Mouse (Mus musculus) E14TG2a.4 (cell line): ENCODE results near the gene Pygm.
A peak's percentile ranks its signal among the peaks of the same experiment; 100 is the strongest.

Experiments used
- H3K27me3 ChIP-seq: 2 replicates; pipeline ENCODE4 v1.6.1; 2014; ENCODE audit warnings: low read length, control low read depth; ENCODE audit not compliant: insufficient read depth
- H3K36me3 ChIP-seq: 2 replicates; pipeline ENCODE4 v1.6.1; 2014; ENCODE audit warnings: low read length, control low read depth; ENCODE audit not compliant: insufficient read depth
- H3K4me1 ChIP-seq: replicated peaks from 2 replicates; pipeline ENCODE4 v1.6.1; 2014; ENCODE audit warnings: low read depth, low read length, control low read depth
- H3K4me3 ChIP-seq: replicated peaks from 2 replicates; pipeline ENCODE4 v1.5.1; 2014; ENCODE audit warnings: mild to moderate bottlenecking, low read length
- H3K9me3 ChIP-seq: 2 replicates; pipeline ENCODE4 v1.6.1; 2014; ENCODE audit warnings: low read length, control low read depth
- CTCF ChIP-seq: conservative IDR thresholded peaks from 2 replicates; pipeline ENCODE4 v1.5.1; 2014; ENCODE audit warnings: low read length
- NANOG ChIP-seq: IDR thresholded peaks from 2 replicates; pipeline ENCODE4 v1.6.1; 2014; ENCODE audit warnings: borderline replicate concordance, low read length, mixed read lengths
- POU5F1 ChIP-seq: IDR thresholded peaks from 2 replicates; pipeline ENCODE4 v1.6.1; 2014; ENCODE audit warnings: low read length, borderline replicate concordance

Pygm gene

DNA sequence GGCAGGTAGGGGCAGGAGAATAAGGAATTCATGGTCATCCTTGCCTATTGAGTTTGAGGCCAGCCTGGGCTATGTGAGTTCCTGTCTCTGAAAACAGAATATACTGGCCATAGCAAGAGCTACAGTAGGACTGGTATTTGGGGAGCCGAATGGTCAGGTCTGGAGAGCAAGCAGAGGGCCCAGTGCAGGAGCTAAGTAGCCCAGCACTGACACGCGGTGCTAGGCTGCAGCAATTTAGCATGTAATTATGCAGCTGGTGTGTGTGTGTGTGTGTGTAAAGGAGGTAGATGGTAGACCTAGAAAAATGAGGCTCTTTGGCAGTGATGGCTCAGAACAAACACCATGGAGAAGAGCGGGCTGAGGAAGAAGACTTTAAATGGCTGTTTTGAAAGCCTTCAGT is 36.6 kb upstream of the Pygm start:
- Histone ChIP-seq H3K4me3 (no peak overlapping the region), H3K36me3 (peaks cover 67% of the 10 kb centered on the region), H3K4me1 (peaks cover 58% of the 10 kb centered on the region), H3K27me3 (peaks cover under 1% of the 10 kb centered on the region; the same call in 1 of the 2 replicates), H3K9me3 (no peaks in the 10 kb centered on the region)
- TF ChIP-seq POU5F1 (no peak), CTCF (no peak), NANOG (no peak)

- Histone ChIP-seq H3K4me3 (no peak overlapping the region), H3K4me1 (peaks cover 48% of the 10 kb centered on the region), H3K36me3 (peaks cover 70% of the 10 kb centered on the region), H3K27me3 (no peaks in the 10 kb centered on the region), H3K9me3 (no peaks in the 10 kb centered on the region)
- TF ChIP-seq POU5F1 (no peak), NANOG (no peak), CTCF (no peak)
These were observed 35.5 kb upstream of the Pygm start for GRCm38 (mm10) chr19:6348717-6349116.

- no peak for TF ChIP-seq CTCF
- TF ChIP-seq POU5F1: no peak
- TF ChIP-seq NANOG: no peak
- H3K27me3 ChIP-seq: no peaks in the 10 kb centered on the region
- peaks cover 70% of the 10 kb centered on the region for H3K36me3 ChIP-seq
- no peaks in the 10 kb centered on the region for H3K9me3 ChIP-seq
- H3K4me1 ChIP-seq: peaks cover 44% of the 10 kb centered on the region
- no peak overlapping the region for H3K4me3 ChIP-seq
These were observed 34.8 kb upstream of the Pygm start for GRCm38 (mm10) chr19:6349215-6349983.

GRCm38 (mm10) chr19:6351431-6352106 is 32.6 kb upstream of the Pygm start:
- Histone ChIP-seq H3K27me3 (no peaks in the 10 kb centered on the region), H3K9me3 (no peaks in the 10 kb centered on the region), H3K36me3 (peaks cover 56% of the 10 kb centered on the region), H3K4me1 (peaks cover 32% of the 10 kb centered on the region), H3K4me3 (no peak overlapping the region)
- no peak for TF ChIP-seq NANOG
- TF ChIP-seq POU5F1: no peak
- no peak for TF ChIP-seq CTCF

GRCm38 (mm10) chr19:6352107-6352505 is 32.1 kb upstream of the Pygm start:
- TF ChIP-seq CTCF (no peak), POU5F1 (no peak), NANOG (no peak)
- H3K4me1 ChIP-seq: peaks cover 27% of the 10 kb centered on the region
- H3K9me3 ChIP-seq: no peaks in the 10 kb centered on the region
- peaks cover 50% of the 10 kb centered on the region for H3K36me3 ChIP-seq
- no peak overlapping the region for H3K4me3 ChIP-seq
- no peaks in the 10 kb centered on the region for H3K27me3 ChIP-seq

GRCm38 (mm10) chr19:6354030-6354429 is 30.2 kb upstream of the Pygm start:
- Histone ChIP-seq H3K27me3 (no peaks in the 10 kb centered on the region), H3K4me1 (peaks cover 14% of the 10 kb centered on the region), H3K4me3 (no peak overlapping the region), H3K9me3 (no peaks in the 10 kb centered on the region), H3K36me3 (peaks cover 40% of the 10 kb centered on the region)
- TF ChIP-seq NANOG (no peak), POU5F1 (no peak), CTCF (no peak)

- no peaks in the 10 kb centered on the region for H3K9me3 ChIP-seq
- H3K36me3 ChIP-seq: peaks cover 38% of the 10 kb centered on the region
- no peak overlapping the region for H3K4me3 ChIP-seq
- TF ChIP-seq NANOG: no peak
- no peak for TF ChIP-seq CTCF
- TF ChIP-seq POU5F1: no peak
- H3K27me3 ChIP-seq: no peaks in the 10 kb centered on the region
- peaks cover 28% of the 10 kb centered on the region for H3K4me1 ChIP-seq
These were observed 22.9 kb upstream of the Pygm start for GRCm38 (mm10) chr19:6361291-6361690.

DNA sequence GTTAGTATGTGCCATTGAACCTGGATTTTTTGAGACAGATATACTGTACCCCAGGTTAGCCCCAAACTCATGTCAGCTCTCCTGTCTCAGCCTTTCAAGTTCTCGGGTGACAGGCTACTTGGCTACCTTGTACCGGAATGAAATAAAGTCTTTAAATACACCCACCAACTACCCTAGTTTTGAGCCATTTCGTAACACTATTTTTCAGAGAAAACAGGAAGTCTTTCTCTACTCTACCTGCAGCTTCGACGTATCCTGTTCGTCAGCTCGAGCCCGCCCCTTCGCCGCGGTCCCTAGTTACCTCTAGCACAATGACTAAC is 21.1 kb upstream of the Pygm start:
- Histone ChIP-seq H3K4me1 (peaks cover 44% of the 10 kb centered on the region), H3K27me3 (no peaks in the 10 kb centered on the region), H3K36me3 (peaks cover 56% of the 10 kb centered on the region), H3K4me3 (peak overlapping the region; percentile 99), H3K9me3 (no peaks in the 10 kb centered on the region)
- TF ChIP-seq CTCF: no peak
- no peak for TF ChIP-seq NANOG
- no peak for TF ChIP-seq POU5F1
